Mouse (Mus musculus): Measurements from ENCODE around the gene Ankrd52. TPM values are rescaled to one million over a fixed set of nuclear protein-coding genes. Genes with fewer than 3 reads are reported as not detected.

The Ankrd52 gene
- polyA plus RNA-seq, 1 experiment from 2014 or later = 8.4 TPM

GRCm38 (mm10) chr10:128436376-128436775 is 59.5 kb downstream of the Ankrd52 start:
- Histone ChIP-seq H3K9me3 (ENCODE audit: control insufficient read depth, low read length) (no peaks in the 10 kb centered on the region), H3K4me2 (ENCODE audit: low read depth, low read length) (no peak overlapping the region), H3K27me3 (ENCODE audit: control insufficient read depth, insufficient read depth, low read depth, low read length) (no peaks in the 10 kb centered on the region), H3K4me3 (ENCODE audit: low read length) (no peak overlapping the region), H3K36me3 (ENCODE audit: control insufficient read depth, insufficient read depth, low read length) (peaks cover 35% of the 10 kb centered on the region), H3K4me1 (replicated peaks; ENCODE audit: control insufficient read depth, insufficient read depth, low read length) (no peaks in the 10 kb centered on the region; the same call in 1 of the 2 replicates), H3K27ac (ENCODE audit: low read length) (no peak overlapping the region), H3K9ac (ENCODE audit: low read length) (no peak overlapping the region)
- ATAC-seq (ENCODE audit: low read depth) = no peak
- 84% methylated on average over 8 of the region's 8 CpGs for WGBS

DNA sequence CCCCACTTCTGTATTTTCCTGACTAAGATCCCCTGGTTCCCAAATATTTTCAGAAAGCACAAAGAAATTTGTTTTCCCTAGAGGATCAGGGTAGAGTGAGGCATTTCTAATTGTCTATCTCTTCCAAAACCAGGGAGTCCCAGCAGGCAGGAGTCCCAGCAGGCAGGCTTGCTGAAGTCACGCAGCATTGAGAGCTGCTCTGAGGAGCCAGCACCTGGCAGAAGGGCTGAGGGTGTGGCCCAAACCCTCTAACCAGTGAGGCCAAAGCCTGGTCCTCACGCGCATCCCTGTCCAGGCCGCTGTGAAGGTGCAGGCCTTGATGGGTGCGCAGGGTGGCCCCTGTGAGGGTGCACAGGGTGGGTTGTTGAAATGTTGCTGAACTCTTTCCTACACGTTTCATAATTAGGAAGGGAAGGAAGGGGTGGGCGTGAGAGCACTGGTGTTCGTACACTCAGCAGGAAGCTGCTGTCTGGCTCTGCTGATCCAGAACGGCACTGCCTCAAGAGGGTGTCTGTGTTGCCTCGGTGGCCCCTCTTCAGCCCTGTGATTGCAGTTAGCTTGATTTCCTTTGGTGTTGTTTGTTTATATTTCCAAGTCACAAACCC is 61.9 kb downstream of the Ankrd52 start:
- Histone ChIP-seq H3K27me3 (ENCODE audit: control insufficient read depth, insufficient read depth, low read depth, low read length) (no peaks in the 10 kb centered on the region), H3K4me3 (ENCODE audit: low read length) (no peak overlapping the region), H3K36me3 (ENCODE audit: control insufficient read depth, insufficient read depth, low read length) (peaks cover 38% of the 10 kb centered on the region), H3K4me1 (replicated peaks; ENCODE audit: control insufficient read depth, insufficient read depth, low read length) (no peaks in the 10 kb centered on the region; the same call in 1 of the 2 replicates), H3K27ac (ENCODE audit: low read length) (peak overlapping the region; percentile 70), H3K4me2 (ENCODE audit: low read depth, low read length) (no peak overlapping the region), H3K9me3 (ENCODE audit: control insufficient read depth, low read length) (no peaks in the 10 kb centered on the region), H3K9ac (ENCODE audit: low read length) (no peak overlapping the region)
- ATAC-seq (ENCODE audit: low read depth) = peak; percentile 59; the same call in 1 of the 2 replicates
- 53% methylated on average over 10 of the region's 10 CpGs for WGBS

- no peaks in the 10 kb centered on the region for H3K9me3 ChIP-seq (ENCODE audit: control insufficient read depth, low read length)
- peaks cover 37% of the 10 kb centered on the region for H3K36me3 ChIP-seq (ENCODE audit: control insufficient read depth, insufficient read depth, low read length)
- ATAC-seq (ENCODE audit: low read depth) = no peak
- H3K4me3 ChIP-seq (ENCODE audit: low read length) = no peak overlapping the region
- H3K9ac ChIP-seq (ENCODE audit: low read length) = no peak overlapping the region
- 51% methylated on average over 10 of the region's 10 CpGs for WGBS
- H3K4me2 ChIP-seq (ENCODE audit: low read depth, low read length) = no peak overlapping the region
- H3K27ac ChIP-seq (ENCODE audit: low read length) = no peak overlapping the region
- H3K4me1 ChIP-seq (replicated peaks; ENCODE audit: control insufficient read depth, insufficient read depth, low read length) = no peaks in the 10 kb centered on the region; the same call in 1 of the 2 replicates
- H3K27me3 ChIP-seq (ENCODE audit: control insufficient read depth, insufficient read depth, low read depth, low read length) = no peaks in the 10 kb centered on the region
Observed at GRCm38 (mm10) chr10:128440407-128440806, 63.5 kb downstream of the Ankrd52 start.

DNA sequence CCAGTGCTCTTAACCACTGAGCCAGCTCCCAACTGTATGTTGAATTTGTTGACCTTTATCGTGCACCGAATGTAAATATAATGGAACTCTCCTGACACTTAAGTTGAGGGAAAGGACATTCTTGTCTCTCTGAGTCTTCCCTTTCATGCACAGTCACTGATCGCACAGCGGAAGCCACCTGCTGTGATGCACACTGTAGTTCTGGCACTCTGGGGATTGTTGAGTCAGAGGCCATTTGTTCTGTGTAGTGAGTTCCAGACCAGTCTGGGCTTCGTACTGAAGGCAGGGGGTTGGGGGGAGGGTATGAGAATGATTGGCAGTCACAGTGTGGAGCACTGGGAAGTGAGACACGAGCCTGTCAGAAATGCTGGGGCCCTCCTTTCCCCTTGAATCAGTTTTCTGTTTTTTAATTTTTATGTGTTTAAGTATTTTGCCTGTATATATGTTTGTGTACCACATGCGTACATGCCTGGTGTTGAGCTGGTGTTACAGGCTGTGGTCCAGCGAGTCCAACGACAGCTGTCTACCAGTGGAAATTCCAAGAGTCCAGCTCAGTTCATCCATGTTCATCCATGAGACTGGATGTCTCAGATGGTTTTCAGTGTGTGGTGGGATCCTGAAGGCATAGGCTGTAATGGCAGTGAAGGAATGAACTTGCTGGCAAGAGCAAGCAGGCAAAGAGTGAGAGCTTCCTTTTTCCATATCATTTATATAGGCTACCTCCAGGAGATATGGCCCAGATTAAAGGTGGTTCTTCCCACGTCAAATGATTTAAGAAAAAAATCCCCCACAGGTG is 64.6 kb downstream of the Ankrd52 start:
- Histone ChIP-seq H3K4me2 (ENCODE audit: low read depth, low read length) (no peak overlapping the region), H3K9ac (ENCODE audit: low read length) (no peak overlapping the region), H3K27me3 (ENCODE audit: control insufficient read depth, insufficient read depth, low read depth, low read length) (no peaks in the 10 kb centered on the region), H3K36me3 (ENCODE audit: control insufficient read depth, insufficient read depth, low read length) (peaks cover 32% of the 10 kb centered on the region), H3K4me3 (ENCODE audit: low read length) (no peak overlapping the region), H3K27ac (ENCODE audit: low read length) (no peak overlapping the region), H3K4me1 (replicated peaks; ENCODE audit: control insufficient read depth, insufficient read depth, low read length) (no peaks in the 10 kb centered on the region; the same call in 1 of the 2 replicates), H3K9me3 (ENCODE audit: control insufficient read depth, low read length) (no peaks in the 10 kb centered on the region)
- no peak for ATAC-seq (ENCODE audit: low read depth)
- 86% methylated on average over 10 of the region's 10 CpGs for WGBS

GRCm38 (mm10) chr10:128442718-128443117 is 65.8 kb downstream of the Ankrd52 start:
- H3K4me1 ChIP-seq (replicated peaks; ENCODE audit: control insufficient read depth, insufficient read depth, low read length) = no peaks in the 10 kb centered on the region; the same call in 1 of the 2 replicates
- H3K27me3 ChIP-seq (ENCODE audit: control insufficient read depth, insufficient read depth, low read depth, low read length) = no peaks in the 10 kb centered on the region
- no peak for ATAC-seq (ENCODE audit: low read depth)
- H3K27ac ChIP-seq (ENCODE audit: low read length) = no peak overlapping the region
- H3K36me3 ChIP-seq (ENCODE audit: control insufficient read depth, insufficient read depth, low read length) = peaks cover 23% of the 10 kb centered on the region
- no peaks in the 10 kb centered on the region for H3K9me3 ChIP-seq (ENCODE audit: control insufficient read depth, low read length)
- H3K9ac ChIP-seq (ENCODE audit: low read length) = no peak overlapping the region
- no peak overlapping the region for H3K4me2 ChIP-seq (ENCODE audit: low read depth, low read length)
- 82% methylated on average over 1 of the region's 1 CpGs for WGBS
- no peak overlapping the region for H3K4me3 ChIP-seq (ENCODE audit: low read length)

- Histone ChIP-seq H3K27me3 (ENCODE audit: control insufficient read depth, insufficient read depth, low read depth, low read length) (no peaks in the 10 kb centered on the region), H3K9ac (ENCODE audit: low read length) (no peak overlapping the region), H3K4me3 (ENCODE audit: low read length) (no peak overlapping the region), H3K27ac (ENCODE audit: low read length) (no peak overlapping the region), H3K4me2 (ENCODE audit: low read depth, low read length) (no peak overlapping the region), H3K9me3 (ENCODE audit: control insufficient read depth, low read length) (no peaks in the 10 kb centered on the region), H3K4me1 (replicated peaks; ENCODE audit: control insufficient read depth, insufficient read depth, low read length) (no peaks in the 10 kb centered on the region; the same call in 1 of the 2 replicates), H3K36me3 (ENCODE audit: control insufficient read depth, insufficient read depth, low read length) (peaks cover 7% of the 10 kb centered on the region; the same call in 1 of the 2 replicates)
- 49% methylated on average over 6 of the region's 6 CpGs for WGBS
- ATAC-seq (ENCODE audit: low read depth) = no peak
Observed at GRCm38 (mm10) chr10:128444354-128444753, 67.4 kb downstream of the Ankrd52 start.

DNA sequence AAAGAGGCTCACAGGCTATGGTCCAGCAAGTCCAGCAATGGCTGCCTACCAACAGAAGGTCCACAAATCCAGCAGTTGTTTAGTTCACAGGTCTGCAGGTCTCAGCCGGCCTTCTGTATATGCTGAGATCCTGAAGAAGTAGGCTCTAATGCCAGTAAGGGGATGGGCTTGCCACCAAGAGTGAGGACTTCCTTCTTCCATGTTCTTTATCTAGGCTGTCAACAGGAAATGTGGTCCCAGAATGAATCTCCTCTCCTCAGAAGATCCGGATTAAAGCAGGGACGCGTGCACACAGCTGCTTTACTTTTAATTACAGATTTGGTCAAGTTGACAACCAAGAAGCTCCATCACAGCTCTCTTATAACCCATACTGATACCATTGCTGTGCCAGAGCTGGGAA is 68.5 kb downstream of the Ankrd52 start:
- Histone ChIP-seq H3K27ac (ENCODE audit: low read length) (no peak overlapping the region), H3K9ac (ENCODE audit: low read length) (no peak overlapping the region), H3K4me1 (replicated peaks; ENCODE audit: control insufficient read depth, insufficient read depth, low read length) (no peaks in the 10 kb centered on the region), H3K36me3 (ENCODE audit: control insufficient read depth, insufficient read depth, low read length) (0 out of 2 replicates have a peak, but pooled peaks cover 3% of the 10 kb centered on the region), H3K27me3 (ENCODE audit: control insufficient read depth, insufficient read depth, low read depth, low read length) (no peaks in the 10 kb centered on the region), H3K4me2 (ENCODE audit: low read depth, low read length) (no peak overlapping the region), H3K9me3 (ENCODE audit: control insufficient read depth, low read length) (no peaks in the 10 kb centered on the region), H3K4me3 (ENCODE audit: low read length) (no peak overlapping the region)
- no peak for ATAC-seq (ENCODE audit: low read depth)
- WGBS = 70% methylated on average over 4 of the region's 4 CpGs

DNA sequence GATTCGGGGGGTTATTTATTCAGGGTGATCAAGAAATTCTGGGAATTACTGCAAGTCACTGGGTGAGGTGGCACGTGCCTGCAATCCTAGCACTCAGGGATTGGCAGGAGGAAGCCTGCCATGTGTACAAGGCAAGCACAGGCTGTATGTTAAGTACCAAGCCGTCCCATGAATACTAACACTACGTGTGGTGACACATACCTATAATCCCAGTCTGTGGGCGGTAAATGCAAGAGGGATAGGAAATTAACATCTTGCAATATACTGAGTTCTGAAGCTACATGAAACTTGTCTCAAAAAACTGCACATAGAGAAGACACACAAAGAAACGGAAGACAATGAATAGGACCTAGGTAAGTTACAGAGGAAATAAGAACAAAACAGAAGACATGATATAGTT is 74.1 kb downstream of the Ankrd52 start:
- Histone ChIP-seq H3K9me3 (ENCODE audit: control insufficient read depth, low read length) (no peaks in the 10 kb centered on the region), H3K4me1 (replicated peaks; ENCODE audit: control insufficient read depth, insufficient read depth, low read length) (no peaks in the 10 kb centered on the region), H3K4me3 (ENCODE audit: low read length) (no peak overlapping the region), H3K4me2 (ENCODE audit: low read depth, low read length) (no peak overlapping the region), H3K27ac (ENCODE audit: low read length) (no peak overlapping the region), H3K9ac (ENCODE audit: low read length) (no peak overlapping the region), H3K27me3 (ENCODE audit: control insufficient read depth, insufficient read depth, low read depth, low read length) (no peaks in the 10 kb centered on the region), H3K36me3 (ENCODE audit: control insufficient read depth, insufficient read depth, low read length) (no peaks in the 10 kb centered on the region)
- 73% methylated on average over 6 of the region's 6 CpGs for WGBS
- ATAC-seq (ENCODE audit: low read depth) = no peak

DNA sequence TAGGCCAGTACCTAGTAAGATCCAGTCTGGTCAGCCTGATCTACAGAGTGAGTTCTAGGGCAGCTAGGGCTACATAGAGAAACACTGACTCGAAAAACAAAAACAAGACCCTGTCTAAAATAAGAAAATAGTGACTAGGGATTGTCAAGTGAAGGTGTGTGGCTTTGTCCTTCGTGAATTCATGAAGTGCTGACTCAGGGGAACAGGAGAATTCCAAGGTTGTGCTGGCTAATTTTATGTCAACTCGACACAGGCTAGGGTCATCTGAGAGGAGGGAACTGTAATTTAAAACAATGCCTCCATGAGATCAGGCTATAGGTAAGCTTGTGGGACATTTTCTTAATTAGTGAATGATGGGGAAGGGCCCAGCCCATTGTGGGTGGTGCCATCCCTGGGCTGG is 77.6 kb downstream of the Ankrd52 start:
- no peak for ATAC-seq (ENCODE audit: low read depth)
- Histone ChIP-seq H3K4me2 (ENCODE audit: low read depth, low read length) (no peak overlapping the region), H3K9me3 (ENCODE audit: control insufficient read depth, low read length) (no peaks in the 10 kb centered on the region), H3K9ac (ENCODE audit: low read length) (no peak overlapping the region), H3K4me1 (replicated peaks; ENCODE audit: control insufficient read depth, insufficient read depth, low read length) (0 out of 2 replicates have a peak, but pooled peaks cover 2% of the 10 kb centered on the region), H3K27ac (ENCODE audit: low read length) (no peak overlapping the region), H3K27me3 (ENCODE audit: control insufficient read depth, insufficient read depth, low read depth, low read length) (no peaks in the 10 kb centered on the region), H3K4me3 (ENCODE audit: low read length) (no peak overlapping the region), H3K36me3 (ENCODE audit: control insufficient read depth, insufficient read depth, low read length) (no peaks in the 10 kb centered on the region)
- WGBS = 70% methylated on average over 3 of the region's 3 CpGs

All from lung, embryonic 16.5 days (tissue).